Mouse (Mus musculus): ENCODE data around the gene Cops4. TPM values are rescaled to one million over a fixed set of nuclear protein-coding genes. Genes with fewer than 3 reads are reported as not detected.

Cops4 gene
- total RNA-seq, 2 experiments from 2014 or later: 78.8 to 81.4 TPM

GRCm38 (mm10) chr5:100550151-100550550 lies 32.0 kb downstream of the Cops4 start:
- H3K4me3 ChIP-seq: no peak overlapping the region
- TF ChIP-seq CTCF (conservative IDR thresholded peaks at IDR 0.05): no peak
- no peak overlapping the region for H3K27ac ChIP-seq
- DNase-seq (ENCODE audit: low spot score in 2 of 2): no peak

DNA sequence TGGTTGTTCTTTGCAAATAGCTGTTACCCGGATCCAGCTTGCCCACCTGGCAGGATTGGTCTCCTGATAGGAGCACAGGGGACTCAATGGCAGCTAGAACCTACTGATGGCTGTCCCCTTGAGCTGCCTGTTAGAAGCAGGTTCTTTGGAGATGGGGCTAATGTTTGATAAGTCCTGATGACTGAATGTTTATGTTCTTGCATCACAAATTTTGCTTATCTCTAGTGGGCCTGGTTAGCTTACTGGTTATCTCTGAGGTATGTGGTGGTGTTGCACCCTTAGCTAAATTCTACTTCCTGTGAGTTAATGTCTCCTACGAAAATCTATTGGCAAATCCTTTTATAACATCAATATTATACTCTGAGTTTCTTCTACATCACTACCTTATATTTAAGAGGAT lies 33.8 kb downstream of the Cops4 start:
- no peak for DNase-seq (ENCODE audit: low spot score in 2 of 2)
- no peak overlapping the region for H3K27ac ChIP-seq
- no peak for TF ChIP-seq CTCF (conservative IDR thresholded peaks at IDR 0.05)
- H3K4me3 ChIP-seq: no peak overlapping the region

DNA sequence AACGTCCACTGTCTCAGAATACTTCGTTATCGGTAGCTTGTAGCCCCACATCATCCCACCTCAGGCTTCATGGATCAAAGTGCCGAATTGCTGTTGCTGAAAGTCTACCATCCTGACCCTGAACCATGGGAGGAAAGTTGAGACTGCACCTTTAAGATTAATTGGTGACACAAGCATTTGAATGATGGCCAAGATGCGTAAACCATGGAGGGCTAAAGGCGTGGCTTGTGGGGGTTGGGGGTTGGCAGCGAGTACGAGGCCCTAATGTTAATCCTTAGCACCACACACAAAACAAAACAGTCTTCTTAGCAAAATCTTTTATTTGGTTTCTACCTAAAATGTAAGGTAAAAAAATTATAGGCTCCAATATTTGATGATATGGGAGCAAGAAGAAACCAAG lies 35.3 kb downstream of the Cops4 start:
- TF ChIP-seq CTCF (conservative IDR thresholded peaks at IDR 0.05): no peak
- Histone ChIP-seq H3K4me3 (no peak overlapping the region), H3K27ac (no peak overlapping the region)
- no peak for DNase-seq (ENCODE audit: low spot score in 2 of 2)

DNA sequence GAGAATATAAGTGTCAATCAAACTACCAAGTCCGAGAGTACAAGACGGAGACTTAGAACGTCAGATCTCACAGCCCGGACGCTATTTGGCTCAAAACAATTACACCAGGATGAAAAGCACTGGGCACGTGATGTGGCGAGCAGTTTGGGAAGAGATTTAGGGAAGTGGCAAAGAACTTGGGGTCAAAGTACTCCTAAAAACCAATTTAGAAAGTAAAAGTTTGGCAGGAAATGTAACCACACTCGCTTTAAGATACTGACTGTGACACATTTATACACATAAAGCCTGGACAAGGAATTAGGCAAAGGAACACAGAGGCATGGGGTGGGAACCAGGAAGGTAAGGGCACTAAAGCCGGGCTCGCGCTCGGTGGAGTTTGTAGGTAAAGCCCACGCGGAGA lies 38.9 kb downstream of the Cops4 start:
- DNase-seq (ENCODE audit: low spot score in 2 of 2): no peak
- H3K27ac ChIP-seq: no peak overlapping the region
- no peak for TF ChIP-seq CTCF (conservative IDR thresholded peaks at IDR 0.05)
- H3K4me3 ChIP-seq: no peak overlapping the region

DNA sequence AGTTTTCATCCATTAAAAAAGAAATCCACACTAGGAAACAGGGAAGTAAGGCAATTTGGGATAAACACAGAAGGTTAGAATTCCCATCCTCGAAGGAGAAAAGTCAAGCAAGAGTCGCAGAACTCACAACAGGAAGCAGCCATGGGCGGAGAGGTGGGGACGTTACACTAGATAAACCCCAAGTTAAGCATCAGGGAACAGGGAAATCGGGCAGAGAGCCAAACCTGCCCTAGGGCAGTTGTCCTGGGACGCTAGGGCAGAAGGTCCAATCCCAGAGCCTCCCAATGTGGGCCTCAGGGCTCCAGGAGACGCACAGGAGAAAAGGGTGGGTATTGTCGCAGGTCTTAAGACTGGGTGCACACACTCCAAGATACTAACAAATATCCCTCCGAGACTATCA lies 39.4 kb downstream of the Cops4 start:
- TF ChIP-seq CTCF (conservative IDR thresholded peaks at IDR 0.05): no peak
- H3K4me3 ChIP-seq: no peak overlapping the region
- no peak for DNase-seq (ENCODE audit: low spot score in 2 of 2)
- H3K27ac ChIP-seq: no peak overlapping the region

GRCm38 (mm10) chr5:100558783-100559182 lies 40.7 kb downstream of the Cops4 start:
- Histone ChIP-seq H3K27ac (no peak overlapping the region), H3K4me3 (no peak overlapping the region)
- no peak for DNase-seq (ENCODE audit: low spot score in 2 of 2)
- peak; percentile 57 for TF ChIP-seq CTCF (conservative IDR thresholded peaks at IDR 0.05)

DNA sequence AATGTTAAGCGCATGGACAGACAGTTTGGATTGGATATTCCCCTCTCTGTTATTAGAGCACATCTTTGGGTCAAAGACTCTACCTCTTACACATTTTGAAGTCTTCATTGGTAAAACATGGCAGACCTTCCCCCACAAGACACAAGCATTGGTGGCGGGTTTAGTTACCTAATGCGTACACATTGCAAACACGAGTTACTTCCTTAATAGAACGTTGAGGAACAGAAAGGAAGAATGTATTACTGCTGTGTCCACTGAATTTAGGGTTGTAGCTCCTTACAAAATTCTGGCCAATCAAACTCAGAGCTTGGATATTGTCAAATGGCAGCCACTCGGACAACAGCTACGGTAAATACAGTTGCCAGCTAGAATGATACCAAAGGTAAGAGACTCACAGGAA lies 41.2 kb downstream of the Cops4 start:
- Histone ChIP-seq H3K4me3 (no peak overlapping the region), H3K27ac (no peak overlapping the region)
- TF ChIP-seq CTCF (conservative IDR thresholded peaks at IDR 0.05): no peak
- no peak for DNase-seq (ENCODE audit: low spot score in 2 of 2)

DNA sequence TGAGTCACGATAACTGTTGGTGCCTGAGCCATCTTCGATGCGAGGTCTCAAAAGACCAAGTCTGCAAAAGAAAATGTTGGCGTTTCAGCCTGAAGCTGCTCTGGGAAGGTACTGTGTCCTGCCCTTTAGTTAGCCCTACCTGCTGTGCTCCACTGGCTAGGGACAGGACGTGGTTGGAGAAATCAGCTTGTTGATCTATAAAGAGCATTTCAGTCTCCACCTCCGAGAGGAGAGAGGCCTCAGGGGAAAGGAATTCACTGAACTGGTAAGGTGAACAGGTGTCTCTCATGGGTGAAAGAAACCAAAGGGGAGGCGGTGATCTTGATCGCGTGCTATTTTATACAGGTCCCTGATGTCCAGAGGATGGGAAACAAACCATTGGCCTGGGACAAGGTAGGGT lies 44.6 kb downstream of the Cops4 start:
- no peak for DNase-seq (ENCODE audit: low spot score in 2 of 2)
- Histone ChIP-seq H3K4me3 (no peak overlapping the region), H3K27ac (no peak overlapping the region)
- TF ChIP-seq CTCF (conservative IDR thresholded peaks at IDR 0.05): no peak

DNA sequence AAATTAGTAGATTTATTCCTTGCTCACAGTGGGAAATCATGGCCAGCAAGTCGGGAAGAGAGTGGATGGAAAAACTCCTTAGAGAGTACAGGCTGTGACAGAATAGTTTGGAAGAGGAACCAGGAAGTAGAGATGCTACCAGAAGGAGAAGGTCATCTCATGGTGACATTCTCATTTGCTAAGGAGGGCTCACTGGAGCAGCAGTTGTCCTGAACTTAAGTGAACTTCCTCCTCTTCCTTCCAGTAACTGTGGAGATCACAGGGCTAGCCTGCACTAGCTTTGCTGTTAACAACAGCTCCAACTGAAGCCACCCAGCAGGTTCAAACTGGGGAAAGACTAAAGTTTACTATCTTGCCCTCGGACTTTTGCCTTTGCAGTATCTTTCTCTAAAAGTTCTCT lies 48.7 kb downstream of the Cops4 start:
- no peak for TF ChIP-seq CTCF (conservative IDR thresholded peaks at IDR 0.05)

DNA sequence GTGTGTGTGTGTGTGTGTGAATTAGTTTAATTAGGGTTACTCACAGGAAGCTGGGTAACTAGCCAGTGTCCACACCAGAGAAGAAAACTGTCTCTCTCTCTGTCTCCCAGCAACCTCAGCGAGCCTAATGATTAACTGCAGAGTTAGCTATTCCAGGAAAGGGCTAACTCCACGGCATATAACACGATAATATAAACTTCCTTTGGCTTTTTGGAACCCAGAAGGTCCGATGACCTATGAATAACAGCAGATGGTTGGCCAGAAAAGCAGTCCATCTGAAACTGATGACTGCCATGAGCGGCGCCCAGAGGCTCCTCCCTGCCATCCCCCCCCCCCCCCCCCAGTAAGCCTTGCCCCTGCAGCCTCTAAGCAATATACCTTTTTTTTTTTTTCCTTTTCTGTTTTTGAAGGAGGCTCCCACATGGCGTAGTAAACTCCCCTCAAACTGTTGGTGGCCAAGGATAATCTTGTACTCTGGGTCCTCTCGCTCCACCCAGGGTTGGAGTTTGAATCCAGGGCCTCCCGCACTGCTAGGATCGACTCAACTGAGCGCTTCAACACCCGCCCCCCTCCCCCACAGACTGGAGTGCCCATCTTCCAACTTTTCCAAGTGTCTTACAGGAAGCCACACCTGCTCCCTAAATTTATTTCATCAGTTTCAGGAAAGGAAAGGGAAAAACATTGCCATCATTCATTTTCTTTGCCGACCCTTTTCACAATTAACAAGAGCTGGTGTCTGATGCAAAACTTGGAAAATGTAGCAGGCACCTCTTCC lies 49.3 kb downstream of the Cops4 start:
- no peak overlapping the region for H3K27ac ChIP-seq
- TF ChIP-seq CTCF (conservative IDR thresholded peaks at IDR 0.05): no peak
- H3K4me3 ChIP-seq: no peak overlapping the region
- DNase-seq (ENCODE audit: low spot score in 2 of 2): no peak

More for the DNA sequence above, 48.7 kb downstream of the Cops4 start:
- Histone ChIP-seq H3K27ac (no peak overlapping the region), H3K4me3 (no peak overlapping the region)
- DNase-seq (ENCODE audit: low spot score in 2 of 2): no peak

DNA sequence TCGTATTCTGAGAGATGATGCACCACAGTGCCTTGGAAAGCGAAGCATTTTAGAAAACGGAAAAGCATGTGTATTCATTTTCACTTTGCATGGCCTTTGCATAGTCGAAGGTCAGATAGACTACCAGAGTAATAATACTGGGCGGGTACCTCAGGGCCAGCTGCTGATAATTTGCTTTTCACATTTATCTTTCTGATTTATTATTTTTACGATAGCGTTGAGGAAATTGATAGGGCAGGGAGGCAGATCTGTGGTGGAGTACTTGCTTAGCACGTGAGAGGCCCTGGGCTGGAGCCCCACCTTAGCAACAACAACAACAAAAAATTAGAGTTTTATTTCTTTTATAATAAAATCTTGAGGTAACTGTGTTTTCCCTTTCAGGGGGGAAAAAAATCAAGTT lies 50.1 kb downstream of the Cops4 start:
- TF ChIP-seq CTCF (conservative IDR thresholded peaks at IDR 0.05): no peak
- DNase-seq (ENCODE audit: low spot score in 2 of 2): no peak
- Histone ChIP-seq H3K4me3 (no peak overlapping the region), H3K27ac (no peak overlapping the region)

DNA sequence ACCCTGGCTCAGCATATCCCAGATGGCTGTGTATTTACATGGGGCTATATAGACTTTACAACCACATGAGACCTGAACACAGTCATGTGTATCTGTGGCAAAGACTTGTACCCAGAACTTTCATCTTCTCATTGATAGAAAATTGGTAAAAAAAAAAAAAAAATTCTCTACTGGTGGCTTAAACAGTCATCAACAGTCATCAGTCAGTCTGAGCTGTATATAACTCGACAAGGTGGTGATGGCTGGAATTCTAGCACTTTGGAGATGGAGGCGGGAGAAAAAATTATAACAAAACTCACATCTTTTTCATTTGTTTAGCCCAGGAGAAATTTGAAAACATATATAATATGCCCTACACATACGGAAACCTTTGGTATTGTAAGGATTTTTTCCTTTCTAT lies 50.7 kb downstream of the Cops4 start:
- no peak overlapping the region for H3K27ac ChIP-seq
- no peak for TF ChIP-seq CTCF (conservative IDR thresholded peaks at IDR 0.05)
- no peak overlapping the region for H3K4me3 ChIP-seq
- no peak for DNase-seq (ENCODE audit: low spot score in 2 of 2)

GRCm38 (mm10) chr5:100569250-100569934 lies 51.3 kb downstream of the Cops4 start:
- Histone ChIP-seq H3K27ac (no peak overlapping the region), H3K4me3 (no peak overlapping the region)
- no peak for DNase-seq (ENCODE audit: low spot score in 2 of 2)
- no peak for TF ChIP-seq CTCF (conservative IDR thresholded peaks at IDR 0.05)
